Mouse (Mus musculus) neural tube, embryonic 15.5 days (tissue): ENCODE results near the gene Kcnj12. TPM values are rescaled to one million over a fixed set of nuclear protein-coding genes. Genes with fewer than 3 reads are reported as not detected.

Experiments used
- ATAC-seq: fragments of 200-750 bp; cut with Nextera tagmentation; 2 replicates; pipeline ENCODE4 v1.8.0; 2017; ENCODE audit warnings: mild to moderate bottlenecking, moderate TSS enrichment, moderate library complexity; ENCODE audit not compliant: low FRiP score
- H3K27ac ChIP-seq: fragments of 300-500 bp; sonication (generic); replicated peaks from 2 replicates; pipeline ENCODE4 v1.5.1; 2015; ENCODE audit warnings: mild to moderate bottlenecking, inconsistent platforms
- H3K27me3 ChIP-seq: fragments of 300-500 bp; sonication (generic); replicated peaks from 2 replicates; pipeline ENCODE4 v1.6.1; 2015; ENCODE audit warnings: inconsistent platforms
- H3K36me3 ChIP-seq: fragments of 300-500 bp; sonication (generic); 2 replicates; pipeline ENCODE4 v1.6.1; 2015; ENCODE audit warnings: inconsistent platforms
- H3K4me1 ChIP-seq: fragments of 300-500 bp; sonication (generic); 2 replicates; pipeline ENCODE4 v1.6.1; 2015; ENCODE audit warnings: inconsistent platforms
- H3K4me2 ChIP-seq: fragments of 300-500 bp; sonication (generic); 2 replicates; pipeline ENCODE4 v1.6.1; 2015; ENCODE audit warnings: inconsistent platforms, mild to moderate bottlenecking, moderate library complexity
- H3K4me3 ChIP-seq: fragments of 300-500 bp; sonication (generic); replicated peaks from 2 replicates; pipeline ENCODE4 v1.5.1; 2015; ENCODE audit warnings: mild to moderate bottlenecking, inconsistent platforms
- H3K9ac ChIP-seq: fragments of 300-500 bp; sonication (generic); replicated peaks from 2 replicates; pipeline ENCODE4 v1.6.1; 2015; ENCODE audit warnings: mild to moderate bottlenecking, inconsistent platforms
- H3K9me3 ChIP-seq: fragments of 300-500 bp; sonication (generic); replicated peaks from 2 replicates; pipeline ENCODE4 v1.6.1; 2016; ENCODE audit warnings: inconsistent platforms
- WGBS: fragments of 180-500 bp; shearing (Covaris S2); methylation state at CpG from one replicate; pipeline ENCODE4 v1.1.7; 2015; ENCODE audit warnings: mixed read lengths; 5-methylcytosine and 5-hydroxymethylcytosine counted together
- polyA plus RNA-seq: library from polyadenylated mRNA; unstranded; fragments of >200 nt; fragmentation: Nextera tagmentation; extraction: Ambion mirVana; gene quantifications from 2 replicates; pipeline ENCODE4 v1.2.1, GENCODE M21; 2015

The Kcnj12 gene
- polyA plus RNA-seq, 1 experiment from 2014 or later = 3.8 TPM

DNA sequence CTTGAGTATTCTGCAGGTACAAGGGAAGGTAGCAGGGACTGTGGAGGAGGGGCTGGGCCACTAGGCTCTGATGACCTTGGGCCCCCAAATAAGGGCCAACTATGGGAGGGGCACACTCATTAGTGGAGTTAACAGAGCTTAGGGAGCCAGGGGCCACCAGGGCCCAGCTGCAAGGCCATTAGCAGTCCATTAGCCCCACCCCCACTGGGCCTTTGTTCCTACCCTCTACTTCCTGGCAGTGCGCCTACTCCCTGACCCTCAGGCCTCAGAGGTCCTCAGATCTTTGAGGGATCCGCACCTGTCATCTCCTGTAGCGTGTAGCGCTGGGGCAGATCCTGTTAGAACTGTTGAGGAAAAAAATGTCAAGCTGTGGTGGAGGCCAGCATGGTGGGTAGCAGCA, 18.3 kb upstream of the Kcnj12 start:
- H3K4me2 ChIP-seq = no peak overlapping the region
- H3K36me3 ChIP-seq = no peaks in the 10 kb centered on the region
- no peak for ATAC-seq
- H3K4me1 ChIP-seq = peaks cover 8% of the 10 kb centered on the region
- H3K4me3 ChIP-seq = no peak overlapping the region
- no peak overlapping the region for H3K27ac ChIP-seq
- H3K27me3 ChIP-seq = no peaks in the 10 kb centered on the region
- 35% methylated on average over 4 of the region's 4 CpGs for WGBS
- no peaks in the 10 kb centered on the region for H3K9me3 ChIP-seq
- no peak overlapping the region for H3K9ac ChIP-seq

DNA sequence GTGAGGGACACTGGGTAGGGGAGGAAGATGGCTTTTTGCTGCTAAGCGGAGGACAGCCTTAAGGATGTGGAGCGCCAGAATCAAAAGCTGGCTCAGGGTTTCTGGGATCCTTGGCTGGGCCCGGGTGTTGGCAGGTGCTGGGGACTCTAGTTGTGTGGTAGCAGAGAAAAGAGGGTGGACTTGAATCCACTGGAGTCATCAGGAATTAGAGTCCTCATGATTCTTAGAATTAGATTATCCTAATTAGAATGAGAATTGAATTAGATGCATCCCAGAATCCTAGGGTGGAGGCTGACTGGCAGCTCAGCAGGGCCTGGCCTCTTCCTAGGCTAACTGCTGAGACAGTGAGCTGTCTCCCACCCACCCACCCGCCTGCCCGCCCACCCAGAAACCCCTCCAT, 17.6 kb upstream of the Kcnj12 start:
- H3K4me1 ChIP-seq = peaks cover 8% of the 10 kb centered on the region
- H3K9ac ChIP-seq = no peak overlapping the region
- ATAC-seq = no peak
- H3K4me3 ChIP-seq = no peak overlapping the region
- no peak overlapping the region for H3K4me2 ChIP-seq
- 65% methylated on average over 5 of the region's 5 CpGs for WGBS
- H3K27ac ChIP-seq = no peak overlapping the region
- H3K27me3 ChIP-seq = no peaks in the 10 kb centered on the region
- no peaks in the 10 kb centered on the region for H3K9me3 ChIP-seq
- H3K36me3 ChIP-seq = no peaks in the 10 kb centered on the region

DNA sequence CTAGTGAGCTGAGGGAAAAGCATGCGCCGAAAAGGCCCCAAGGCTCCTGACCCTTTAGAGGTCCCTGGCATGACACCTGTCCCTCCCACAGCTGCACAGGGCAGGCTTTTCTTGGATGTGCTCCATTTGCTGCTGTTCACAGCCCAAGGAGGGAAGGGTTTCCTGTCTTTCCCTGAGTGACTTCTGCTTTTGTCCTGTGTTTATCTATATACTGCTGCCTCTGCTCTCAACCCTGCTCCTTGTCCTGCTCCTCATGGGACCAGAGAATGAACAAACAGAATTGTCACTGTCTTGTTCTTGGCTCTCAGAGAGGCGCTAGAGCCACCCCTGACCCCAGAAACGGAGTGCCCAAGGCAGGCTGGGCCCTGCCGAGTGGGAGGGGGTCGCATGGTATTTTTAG, 17.0 kb upstream of the Kcnj12 start:
- Histone ChIP-seq H3K27me3 (no peaks in the 10 kb centered on the region), H3K27ac (no peak overlapping the region), H3K4me1 (peaks cover 8% of the 10 kb centered on the region), H3K4me2 (no peak overlapping the region), H3K36me3 (no peaks in the 10 kb centered on the region), H3K9ac (no peak overlapping the region), H3K4me3 (no peak overlapping the region), H3K9me3 (no peaks in the 10 kb centered on the region)
- ATAC-seq = no peak
- WGBS = 46% methylated on average over 6 of the region's 6 CpGs

DNA sequence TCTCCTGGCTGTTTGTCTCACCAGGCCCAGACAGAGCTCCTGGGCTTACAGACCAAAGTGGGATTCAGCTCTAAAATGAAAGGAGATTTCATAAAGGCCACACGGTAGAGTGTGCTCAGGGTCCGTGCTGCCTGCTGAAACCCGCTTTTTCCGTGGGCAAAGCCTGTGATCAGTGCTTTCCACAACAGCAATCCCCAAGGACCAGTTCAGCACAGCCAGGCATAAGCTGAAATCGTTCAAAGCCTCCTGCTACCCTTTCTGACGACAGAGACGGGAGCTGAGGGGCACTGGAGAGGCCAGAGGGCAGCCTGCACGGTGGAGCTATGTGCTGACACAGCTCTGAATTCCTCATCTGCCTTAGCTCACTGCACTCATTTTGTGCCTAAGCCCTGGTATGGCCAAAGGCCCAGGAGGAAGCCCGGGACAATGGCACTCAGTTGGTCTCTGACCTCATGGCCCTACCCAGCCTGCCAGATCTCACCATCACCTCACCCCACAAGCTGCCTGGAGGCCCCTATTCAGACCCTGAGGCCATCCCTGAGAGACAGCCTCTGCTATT, 10.5 kb upstream of the Kcnj12 start:
- H3K4me2 ChIP-seq = no peak overlapping the region
- H3K27ac ChIP-seq = no peak overlapping the region
- 17% methylated on average over 9 of the region's 9 CpGs for WGBS
- no peak for ATAC-seq
- no peaks in the 10 kb centered on the region for H3K36me3 ChIP-seq
- no peaks in the 10 kb centered on the region for H3K27me3 ChIP-seq
- no peak overlapping the region for H3K4me3 ChIP-seq
- no peak overlapping the region for H3K9ac ChIP-seq
- peaks cover 15% of the 10 kb centered on the region for H3K4me1 ChIP-seq
- no peaks in the 10 kb centered on the region for H3K9me3 ChIP-seq

DNA sequence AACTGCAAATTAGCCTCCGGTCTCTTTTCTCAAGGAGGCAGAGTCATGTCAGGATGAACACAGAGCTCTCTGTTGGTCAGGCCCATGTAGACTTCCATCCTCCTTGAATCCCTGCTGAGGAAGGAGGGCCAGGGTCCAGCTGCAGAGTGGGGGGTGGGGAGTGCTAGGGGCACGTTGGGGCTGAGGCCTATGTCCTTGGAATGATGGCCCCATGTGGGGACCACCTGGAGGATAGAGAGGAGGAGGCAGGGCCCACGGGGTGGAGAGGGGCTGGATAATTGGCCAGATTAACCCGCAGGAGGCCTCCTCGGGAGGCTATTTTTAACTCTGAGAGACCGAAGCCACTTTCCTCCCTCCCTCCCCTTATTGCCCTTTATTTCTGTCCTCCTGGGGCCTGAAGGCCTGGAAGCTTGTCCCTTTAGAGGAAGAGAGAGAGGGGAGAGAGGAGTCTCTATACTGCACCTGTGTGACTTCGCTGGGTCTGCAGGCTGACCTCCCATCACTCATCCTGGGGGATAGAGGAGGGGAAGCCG, 5.4 kb upstream of the Kcnj12 start:
- no peaks in the 10 kb centered on the region for H3K36me3 ChIP-seq
- H3K9ac ChIP-seq = no peak overlapping the region
- H3K4me1 ChIP-seq = peaks cover 15% of the 10 kb centered on the region
- H3K4me3 ChIP-seq = no peak overlapping the region
- no peaks in the 10 kb centered on the region for H3K9me3 ChIP-seq
- peaks cover 24% of the 10 kb centered on the region for H3K27me3 ChIP-seq
- WGBS = 13% methylated on average over 8 of the region's 8 CpGs
- no peak for ATAC-seq
- H3K4me2 ChIP-seq = no peak overlapping the region
- no peak overlapping the region for H3K27ac ChIP-seq

DNA sequence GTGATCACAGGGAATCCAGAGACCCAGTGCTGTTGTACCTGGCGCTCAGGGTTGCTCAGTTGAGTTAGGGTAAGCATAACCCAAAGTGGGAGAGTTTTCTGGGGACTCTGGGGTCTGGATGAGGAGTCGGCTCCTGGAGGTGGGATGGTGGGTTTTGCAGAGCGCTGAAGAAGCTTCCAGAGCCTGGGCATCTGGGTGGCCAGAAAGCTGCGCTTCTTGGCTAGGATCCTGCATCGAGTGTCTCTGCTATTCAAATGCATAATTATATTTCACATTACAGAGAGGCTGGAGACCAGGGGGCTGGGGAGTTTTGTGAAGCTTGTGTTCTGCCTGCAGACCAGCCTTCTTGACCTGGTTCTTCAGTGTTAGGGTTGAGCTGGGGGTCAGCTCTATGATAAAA, 1.2 kb upstream of the Kcnj12 start:
- peaks cover 52% of the 10 kb centered on the region for H3K27me3 ChIP-seq
- peak overlapping the region; percentile 58; the same call in 1 of the 2 replicates for H3K27ac ChIP-seq
- H3K4me2 ChIP-seq = peak overlapping the region; percentile 85
- H3K4me3 ChIP-seq = peak overlapping the region; percentile 71
- no peaks in the 10 kb centered on the region for H3K36me3 ChIP-seq
- H3K9me3 ChIP-seq = no peaks in the 10 kb centered on the region
- 65% methylated on average over 5 of the region's 5 CpGs for WGBS
- H3K4me1 ChIP-seq = peaks cover 41% of the 10 kb centered on the region
- no peak for ATAC-seq
- H3K9ac ChIP-seq = no peak overlapping the region

DNA sequence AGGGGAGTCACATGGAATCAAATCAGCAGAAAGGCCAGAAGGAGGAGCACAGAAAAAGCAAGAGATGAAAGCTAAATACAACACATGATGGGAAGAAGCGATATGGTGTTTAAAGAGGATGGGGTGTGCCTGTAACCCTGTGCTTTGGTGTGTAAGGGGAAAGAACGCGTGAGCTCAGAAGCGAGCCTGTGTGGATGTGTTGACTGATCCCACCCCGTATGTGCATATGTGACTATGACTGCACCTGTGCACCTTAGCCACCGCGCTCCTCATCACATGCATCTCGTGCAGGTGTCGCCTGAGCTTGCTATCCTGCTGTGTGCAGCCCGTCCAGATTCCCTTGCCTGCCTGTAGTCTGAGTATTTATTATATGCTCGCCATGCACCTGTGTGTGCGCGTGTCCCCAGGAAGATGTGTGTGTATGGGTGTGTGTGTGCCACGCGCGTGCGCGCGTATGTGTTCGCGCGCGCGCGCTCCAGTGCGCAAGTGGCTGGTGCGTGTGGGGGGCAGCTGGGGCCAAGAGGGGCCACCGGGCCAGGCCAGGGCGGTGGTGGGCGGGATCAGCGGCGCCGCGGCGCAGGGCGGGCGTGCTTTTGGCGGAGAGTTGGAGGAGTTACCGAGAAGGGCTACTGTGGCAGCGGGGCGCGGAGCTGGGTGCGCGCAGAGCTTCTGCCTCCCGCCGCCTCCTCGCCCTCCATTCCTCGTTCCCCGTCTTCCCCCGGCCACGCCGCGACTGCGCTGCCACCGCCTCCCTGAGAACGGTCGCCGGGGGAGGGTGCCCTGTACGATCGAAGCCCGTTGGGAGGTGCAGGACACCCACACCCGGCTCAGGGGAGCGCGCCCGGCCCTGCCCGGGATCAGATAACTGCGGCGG, 451 bp upstream of the Kcnj12 start:
- peaks cover 52% of the 10 kb centered on the region for H3K27me3 ChIP-seq
- ATAC-seq = peak; percentile 64
- peak overlapping the region; percentile 61 for H3K9ac ChIP-seq
- peak overlapping the region; percentile 71 for H3K4me3 ChIP-seq
- H3K27ac ChIP-seq = peak overlapping the region; percentile 58
- peak overlapping the region; percentile 85 for H3K4me2 ChIP-seq
- peaks cover 42% of the 10 kb centered on the region for H3K4me1 ChIP-seq
- no peaks in the 10 kb centered on the region for H3K9me3 ChIP-seq
- 1% methylated on average over 67 of the region's 68 CpGs for WGBS
- H3K36me3 ChIP-seq = no peaks in the 10 kb centered on the region

DNA sequence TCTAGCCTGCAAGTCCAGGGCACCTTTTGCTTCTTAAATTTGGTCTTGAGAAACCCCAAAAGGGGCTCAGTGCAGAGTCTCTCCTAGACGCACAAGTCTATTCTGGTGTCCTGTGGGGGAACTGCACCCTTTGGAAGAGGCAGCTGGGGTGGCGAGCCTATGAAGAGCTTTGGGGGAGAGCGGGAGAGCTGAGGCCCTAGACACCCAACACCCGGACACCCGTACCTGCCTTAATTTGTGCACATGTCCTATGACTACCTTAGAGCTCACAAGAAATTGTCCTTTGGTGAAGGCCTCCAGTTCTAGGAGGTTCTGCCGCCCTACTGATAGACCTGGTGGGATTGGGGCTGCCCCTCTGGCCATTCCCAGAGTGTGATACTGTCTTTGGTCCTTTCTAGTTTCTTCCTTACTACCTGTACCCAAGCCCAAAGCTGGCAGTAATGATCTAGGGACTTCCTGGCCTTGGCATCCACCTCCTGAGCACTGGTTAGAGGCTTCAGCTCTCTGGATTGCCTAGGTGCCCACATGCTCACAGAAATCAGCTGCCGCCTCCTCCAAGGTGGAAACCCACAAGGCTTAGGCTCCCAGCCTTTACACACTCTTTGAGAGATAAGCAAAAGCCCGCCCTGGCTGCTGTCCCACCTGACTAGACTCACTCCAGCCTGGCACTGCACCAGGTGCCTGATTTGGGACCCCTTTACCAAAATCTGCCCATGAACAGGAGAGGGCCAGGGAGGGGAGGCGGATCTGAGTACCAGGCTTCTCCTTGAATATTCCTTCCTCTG, 1.2 kb downstream of the Kcnj12 start:
- Histone ChIP-seq H3K4me2 (peak overlapping the region; percentile 85), H3K27ac (no peak overlapping the region), H3K4me1 (peaks cover 56% of the 10 kb centered on the region), H3K4me3 (peak overlapping the region; percentile 71), H3K9ac (no peak overlapping the region; the same call in 1 of the 2 replicates), H3K27me3 (peaks cover 52% of the 10 kb centered on the region), H3K36me3 (no peaks in the 10 kb centered on the region), H3K9me3 (no peaks in the 10 kb centered on the region)
- 56% methylated on average over 9 of the region's 9 CpGs for WGBS
- ATAC-seq = no peak

DNA sequence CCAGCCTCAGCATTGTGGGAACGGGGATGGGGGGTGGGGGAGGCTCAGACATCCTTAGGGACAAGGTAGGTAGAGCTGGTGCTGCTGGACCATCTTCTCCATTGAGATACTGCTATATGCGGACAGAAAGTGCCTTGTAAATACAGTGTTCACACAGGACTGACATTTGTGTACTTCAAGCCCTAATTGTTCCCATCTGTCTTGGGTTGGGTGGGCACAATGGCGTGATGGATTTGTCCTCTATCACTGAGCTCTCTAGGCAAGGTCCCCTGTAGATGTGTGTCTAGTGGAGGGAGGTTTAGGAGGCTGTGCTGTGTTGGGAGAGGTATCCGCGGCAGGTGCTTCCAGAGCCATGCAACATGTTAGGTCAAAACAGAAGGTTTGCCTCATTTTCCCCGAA, 2.0 kb downstream of the Kcnj12 start:
- Histone ChIP-seq H3K4me1 (peaks cover 56% of the 10 kb centered on the region), H3K9me3 (no peaks in the 10 kb centered on the region), H3K27ac (no peak overlapping the region), H3K4me2 (peak overlapping the region; percentile 85; the same call in 1 of the 2 replicates), H3K27me3 (peaks cover 49% of the 10 kb centered on the region), H3K4me3 (no peak overlapping the region), H3K9ac (no peak overlapping the region), H3K36me3 (no peaks in the 10 kb centered on the region)
- 84% methylated on average over 6 of the region's 6 CpGs for WGBS
- ATAC-seq = no peak

DNA sequence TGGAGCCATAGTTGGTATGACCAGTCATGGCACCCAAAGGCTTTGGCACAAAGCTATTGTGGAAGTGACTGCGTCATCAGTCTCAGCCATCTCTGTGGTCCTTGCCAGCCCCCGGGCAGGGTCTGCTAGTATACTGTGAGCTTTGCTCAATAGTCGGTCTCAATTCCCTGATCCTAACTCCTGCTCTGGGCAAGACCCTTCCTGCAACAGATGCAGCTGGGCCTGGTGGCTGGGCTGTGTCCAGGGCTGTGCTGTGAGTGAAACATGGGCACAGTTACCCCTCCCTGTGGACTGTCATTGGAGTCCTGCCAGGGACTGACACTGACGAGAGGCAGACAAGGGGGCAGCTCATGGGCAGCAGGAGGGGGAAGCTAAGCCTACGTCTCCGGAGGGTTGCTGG, 2.6 kb downstream of the Kcnj12 start:
- WGBS = 35% methylated on average over 6 of the region's 6 CpGs
- no peaks in the 10 kb centered on the region for H3K36me3 ChIP-seq
- H3K9me3 ChIP-seq = no peaks in the 10 kb centered on the region
- peak overlapping the region; percentile 11 for H3K4me2 ChIP-seq
- H3K4me1 ChIP-seq = peaks cover 56% of the 10 kb centered on the region
- H3K27me3 ChIP-seq = peaks cover 46% of the 10 kb centered on the region
- H3K4me3 ChIP-seq = no peak overlapping the region
- ATAC-seq = no peak
- no peak overlapping the region for H3K9ac ChIP-seq
- no peak overlapping the region for H3K27ac ChIP-seq

DNA sequence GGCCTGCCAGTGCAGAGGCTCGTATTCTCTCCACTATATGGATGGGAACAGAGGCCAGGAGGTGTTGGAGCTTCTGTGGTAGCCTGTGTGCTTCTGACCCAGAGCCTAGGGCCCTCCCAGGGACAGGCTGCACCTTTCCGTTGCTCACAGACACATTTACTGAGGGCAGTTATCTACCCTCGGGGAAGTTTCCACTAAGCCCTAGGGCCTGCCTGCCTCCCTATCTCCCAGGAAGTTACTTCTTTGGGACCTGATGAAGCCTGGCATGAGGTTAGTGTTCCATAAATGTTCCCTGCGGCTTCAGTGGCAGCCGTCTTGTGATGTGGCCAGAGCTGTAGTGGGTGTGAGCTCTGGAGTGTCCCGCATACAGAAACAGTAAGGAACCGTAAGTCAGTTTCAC, 3.2 kb downstream of the Kcnj12 start:
- peaks cover 42% of the 10 kb centered on the region for H3K27me3 ChIP-seq
- no peaks in the 10 kb centered on the region for H3K36me3 ChIP-seq
- 64% methylated on average over 7 of the region's 7 CpGs for WGBS
- no peaks in the 10 kb centered on the region for H3K9me3 ChIP-seq
- no peak overlapping the region for H3K4me3 ChIP-seq
- no peak for ATAC-seq
- H3K4me2 ChIP-seq = peak overlapping the region; percentile 11; the same call in 1 of the 2 replicates
- H3K9ac ChIP-seq = no peak overlapping the region
- peaks cover 56% of the 10 kb centered on the region for H3K4me1 ChIP-seq
- no peak overlapping the region for H3K27ac ChIP-seq
